Mouse (Mus musculus): ENCODE data around the gene Creb1. TPM values are rescaled to one million over a fixed set of nuclear protein-coding genes. Genes with fewer than 3 reads are reported as not detected.

Creb1 gene
- polyA plus RNA-seq, 1 experiment from 2014 or later: 59.9 TPM

- peak overlapping the region; percentile 99 for H3K9ac ChIP-seq (ENCODE audit: low read depth, low read length)
- H3K27ac ChIP-seq (ENCODE audit: low read depth, low read length): no peak overlapping the region
- H3K36me3 ChIP-seq (ENCODE audit: control insufficient read depth, insufficient read depth, low read length): no peaks in the 10 kb centered on the region
- ATAC-seq (ENCODE audit: low FRiP score) (no peak), DNase-seq (ENCODE audit: low spot score) (no peak)
- H3K4me1 ChIP-seq (replicated peaks; ENCODE audit: control insufficient read depth, insufficient read depth, low read length): no peaks in the 10 kb centered on the region
- WGBS: 28% methylated on average over 7 of the region's 7 CpGs
- no peaks in the 10 kb centered on the region for H3K27me3 ChIP-seq (ENCODE audit: control insufficient read depth, insufficient read depth, low read length)
- peak overlapping the region; percentile 85 for H3K4me3 ChIP-seq (ENCODE audit: low read depth, low read length)
- no peaks in the 10 kb centered on the region for H3K9me3 ChIP-seq (ENCODE audit: control insufficient read depth, low read length)
- peak overlapping the region; percentile 87 for H3K4me2 ChIP-seq (replicated peaks; ENCODE audit: low read depth, low read length)
Measured at GRCm38 (mm10) chr1:64531548-64531947, 897 bp upstream of the Creb1 start.

- Histone ChIP-seq H3K27ac (ENCODE audit: low read depth, low read length) (peak overlapping the region; percentile 99; the same call in 1 of the 2 replicates), H3K4me3 (ENCODE audit: low read depth, low read length) (peak overlapping the region; percentile 85), H3K36me3 (ENCODE audit: control insufficient read depth, insufficient read depth, low read length) (no peaks in the 10 kb centered on the region), H3K4me2 (replicated peaks; ENCODE audit: low read depth, low read length) (peak overlapping the region; percentile 87), H3K9ac (ENCODE audit: low read depth, low read length) (peak overlapping the region; percentile 99), H3K4me1 (replicated peaks; ENCODE audit: control insufficient read depth, insufficient read depth, low read length) (no peaks in the 10 kb centered on the region), H3K9me3 (ENCODE audit: control insufficient read depth, low read length) (no peaks in the 10 kb centered on the region), H3K27me3 (ENCODE audit: control insufficient read depth, insufficient read depth, low read length) (no peaks in the 10 kb centered on the region)
- WGBS: under 1% methylated on average over 34 of the region's 34 CpGs
- DNase-seq (ENCODE audit: low spot score) (no peak), ATAC-seq (ENCODE audit: low FRiP score) (peak; percentile 81)
Measured at GRCm38 (mm10) chr1:64532067-64532523, 350 bp upstream of the Creb1 start.

GRCm38 (mm10) chr1:64533471-64534443 lies 1.3 kb downstream of the Creb1 start:
- Histone ChIP-seq H3K4me3 (ENCODE audit: low read depth, low read length) (peak overlapping the region; percentile 85), H3K4me2 (replicated peaks; ENCODE audit: low read depth, low read length) (peak overlapping the region; percentile 43), H3K27me3 (ENCODE audit: control insufficient read depth, insufficient read depth, low read length) (no peaks in the 10 kb centered on the region), H3K36me3 (ENCODE audit: control insufficient read depth, insufficient read depth, low read length) (no peaks in the 10 kb centered on the region), H3K9ac (ENCODE audit: low read depth, low read length) (peak overlapping the region; percentile 99), H3K4me1 (replicated peaks; ENCODE audit: control insufficient read depth, insufficient read depth, low read length) (no peaks in the 10 kb centered on the region), H3K9me3 (ENCODE audit: control insufficient read depth, low read length) (no peaks in the 10 kb centered on the region), H3K27ac (ENCODE audit: low read depth, low read length) (peak overlapping the region; percentile 99)
- DNase-seq (ENCODE audit: low spot score): peak; percentile 55
- 2% methylated on average over 30 of the region's 35 CpGs for WGBS
- no peak for ATAC-seq (ENCODE audit: low FRiP score)

- no peak overlapping the region for H3K4me3 ChIP-seq (ENCODE audit: low read depth, low read length)
- H3K27me3 ChIP-seq (ENCODE audit: control insufficient read depth, insufficient read depth, low read length): no peaks in the 10 kb centered on the region
- no peak for DNase-seq (ENCODE audit: low spot score)
- no peak overlapping the region for H3K9ac ChIP-seq (ENCODE audit: low read depth, low read length)
- WGBS: 97% methylated on average over 3 of the region's 3 CpGs
- H3K36me3 ChIP-seq (ENCODE audit: control insufficient read depth, insufficient read depth, low read length): no peaks in the 10 kb centered on the region
- no peak overlapping the region for H3K27ac ChIP-seq (ENCODE audit: low read depth, low read length)
- H3K9me3 ChIP-seq (ENCODE audit: control insufficient read depth, low read length): no peaks in the 10 kb centered on the region
- H3K4me1 ChIP-seq (replicated peaks; ENCODE audit: control insufficient read depth, insufficient read depth, low read length): no peaks in the 10 kb centered on the region
- no peak overlapping the region for H3K4me2 ChIP-seq (replicated peaks; ENCODE audit: low read depth, low read length)
- no peak for ATAC-seq (ENCODE audit: low FRiP score)
Measured at GRCm38 (mm10) chr1:64538837-64539367, 6.5 kb downstream of the Creb1 start.

GRCm38 (mm10) chr1:64543750-64544149 lies 11.3 kb downstream of the Creb1 start:
- no peak overlapping the region for H3K4me2 ChIP-seq (replicated peaks; ENCODE audit: low read depth, low read length)
- H3K9me3 ChIP-seq (ENCODE audit: control insufficient read depth, low read length): no peaks in the 10 kb centered on the region
- no peak overlapping the region for H3K27ac ChIP-seq (ENCODE audit: low read depth, low read length)
- WGBS: 86% methylated on average over 5 of the region's 5 CpGs
- no peaks in the 10 kb centered on the region for H3K27me3 ChIP-seq (ENCODE audit: control insufficient read depth, insufficient read depth, low read length)
- H3K4me1 ChIP-seq (replicated peaks; ENCODE audit: control insufficient read depth, insufficient read depth, low read length): no peaks in the 10 kb centered on the region
- H3K36me3 ChIP-seq (ENCODE audit: control insufficient read depth, insufficient read depth, low read length): no peaks in the 10 kb centered on the region
- ATAC-seq (ENCODE audit: low FRiP score) (no peak), DNase-seq (ENCODE audit: low spot score) (no peak)
- no peak overlapping the region for H3K4me3 ChIP-seq (ENCODE audit: low read depth, low read length)
- H3K9ac ChIP-seq (ENCODE audit: low read depth, low read length): no peak overlapping the region

GRCm38 (mm10) chr1:64546070-64546469 lies 13.6 kb downstream of the Creb1 start:
- DNase-seq (ENCODE audit: low spot score): no peak
- no peak overlapping the region for H3K27ac ChIP-seq (ENCODE audit: low read depth, low read length)
- 89% methylated on average over 3 of the region's 3 CpGs for WGBS
- H3K9me3 ChIP-seq (ENCODE audit: control insufficient read depth, low read length): no peaks in the 10 kb centered on the region
- no peak overlapping the region for H3K4me2 ChIP-seq (replicated peaks; ENCODE audit: low read depth, low read length)
- no peak for ATAC-seq (ENCODE audit: low FRiP score)
- no peak overlapping the region for H3K9ac ChIP-seq (ENCODE audit: low read depth, low read length)
- no peak overlapping the region for H3K4me3 ChIP-seq (ENCODE audit: low read depth, low read length)
- no peaks in the 10 kb centered on the region for H3K27me3 ChIP-seq (ENCODE audit: control insufficient read depth, insufficient read depth, low read length)
- no peaks in the 10 kb centered on the region for H3K4me1 ChIP-seq (replicated peaks; ENCODE audit: control insufficient read depth, insufficient read depth, low read length)
- no peaks in the 10 kb centered on the region for H3K36me3 ChIP-seq (ENCODE audit: control insufficient read depth, insufficient read depth, low read length)

GRCm38 (mm10) chr1:64549380-64549779 lies 16.9 kb downstream of the Creb1 start:
- H3K36me3 ChIP-seq (ENCODE audit: control insufficient read depth, insufficient read depth, low read length): no peaks in the 10 kb centered on the region
- no peaks in the 10 kb centered on the region for H3K4me1 ChIP-seq (replicated peaks; ENCODE audit: control insufficient read depth, insufficient read depth, low read length)
- no peaks in the 10 kb centered on the region for H3K27me3 ChIP-seq (ENCODE audit: control insufficient read depth, insufficient read depth, low read length)
- H3K27ac ChIP-seq (ENCODE audit: low read depth, low read length): no peak overlapping the region
- ATAC-seq (ENCODE audit: low FRiP score) (no peak), DNase-seq (ENCODE audit: low spot score) (no peak)
- H3K4me3 ChIP-seq (ENCODE audit: low read depth, low read length): no peak overlapping the region
- whole genome bisulfite sequencing: 94% methylated on average over 2 of the region's 2 CpGs
- H3K9me3 ChIP-seq (ENCODE audit: control insufficient read depth, low read length): no peaks in the 10 kb centered on the region
- no peak overlapping the region for H3K4me2 ChIP-seq (replicated peaks; ENCODE audit: low read depth, low read length)
- no peak overlapping the region for H3K9ac ChIP-seq (ENCODE audit: low read depth, low read length)

- Histone ChIP-seq H3K4me3 (ENCODE audit: low read depth, low read length) (no peak overlapping the region), H3K36me3 (ENCODE audit: control insufficient read depth, insufficient read depth, low read length) (no peaks in the 10 kb centered on the region), H3K4me2 (replicated peaks; ENCODE audit: low read depth, low read length) (no peak overlapping the region), H3K27ac (ENCODE audit: low read depth, low read length) (no peak overlapping the region), H3K27me3 (ENCODE audit: control insufficient read depth, insufficient read depth, low read length) (no peaks in the 10 kb centered on the region), H3K4me1 (replicated peaks; ENCODE audit: control insufficient read depth, insufficient read depth, low read length) (no peaks in the 10 kb centered on the region), H3K9ac (ENCODE audit: low read depth, low read length) (no peak overlapping the region), H3K9me3 (ENCODE audit: control insufficient read depth, low read length) (no peaks in the 10 kb centered on the region)
- ATAC-seq (ENCODE audit: low FRiP score) (no peak), DNase-seq (ENCODE audit: low spot score) (no peak)
- 60% methylated on average over 2 of the region's 2 CpGs for WGBS
Measured at GRCm38 (mm10) chr1:64551908-64552307, 19.5 kb downstream of the Creb1 start.
